Comparison of ENCODE assay signal across 11 mouse cellular contexts in the genomic region with DNA sequence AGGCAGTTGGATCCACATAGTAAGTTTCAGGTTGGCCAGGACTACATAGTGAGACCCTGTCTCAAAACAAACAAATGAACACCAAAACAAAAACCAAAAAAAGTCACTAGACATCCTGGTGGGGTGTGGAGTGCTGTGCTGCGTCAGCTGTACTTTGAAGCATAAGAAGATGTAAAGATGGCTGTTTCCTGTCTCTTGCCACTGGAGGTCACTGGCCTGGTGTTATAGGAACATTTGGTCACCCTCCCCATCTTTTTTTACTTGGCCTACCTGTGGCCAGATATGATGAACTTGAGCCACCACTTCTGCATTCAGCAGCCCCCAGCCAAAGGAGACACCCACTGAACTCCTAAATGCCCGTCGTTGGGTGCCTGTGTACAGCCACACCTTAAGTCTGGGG. TPM values are rescaled to one million over a fixed set of nuclear protein-coding genes. Genes with fewer than 3 reads are reported as not detected.
"Had no signal": no experiment of that assay in that cellular context is flagged by ENCODE, and none has a peak within 500 bp of the region (broad histone marks: within the 10 kb centered on the region; RNA-seq: fewer than 3 reads in every experiment).

No protein-coding gene starts in this region.

- H3K4me3 ChIP-seq: limb, embryonic 13.5 days; midbrain, embryonic 10.5 days had no signal

- H3K27ac ChIP-seq: kidney, postnatal 0 days; limb, embryonic 13.5 days; liver, embryonic 14.5 days; midbrain, embryonic 10.5 days had no signal

- ATAC-seq: intestine, postnatal 0 days had no signal

- H3K27me3 ChIP-seq: limb, embryonic 13.5 days had no signal

- H3K4me1 ChIP-seq: midbrain, embryonic 10.5 days had no signal

- DNase-seq: kidney, adult 8-10 months; kidney, postnatal 36 days; lung, adult 18-20 months; midbrain, embryonic 14.5 days; right cerebral cortex, postnatal 25 days had no signal

- H3K9me3 ChIP-seq: limb, embryonic 13.5 days; midbrain, embryonic 10.5 days had no signal

RNA-seq across cellular contexts. Expression of a gene that starts 37.8 kb away (rescaled TPM):
- polyA plus RNA-seq: neural tube, embryonic 14.5 days had no signal
